Mouse (Mus musculus) liver, embryonic 14.5 days (tissue): Measurements from ENCODE around the gene Saa3.

Source experiments
- CTCF ChIP-seq: IDR thresholded peaks from 2 replicates; pipeline ENCODE4 v1.5.1; 2016; ENCODE audit warnings: antibody characterized with exemption, low read depth, control low read depth
- EP300 ChIP-seq: IDR thresholded peaks from 2 replicates; pipeline ENCODE4 v1.6.1; 2016; ENCODE audit warnings: antibody characterized with exemption, low read depth

DNA sequence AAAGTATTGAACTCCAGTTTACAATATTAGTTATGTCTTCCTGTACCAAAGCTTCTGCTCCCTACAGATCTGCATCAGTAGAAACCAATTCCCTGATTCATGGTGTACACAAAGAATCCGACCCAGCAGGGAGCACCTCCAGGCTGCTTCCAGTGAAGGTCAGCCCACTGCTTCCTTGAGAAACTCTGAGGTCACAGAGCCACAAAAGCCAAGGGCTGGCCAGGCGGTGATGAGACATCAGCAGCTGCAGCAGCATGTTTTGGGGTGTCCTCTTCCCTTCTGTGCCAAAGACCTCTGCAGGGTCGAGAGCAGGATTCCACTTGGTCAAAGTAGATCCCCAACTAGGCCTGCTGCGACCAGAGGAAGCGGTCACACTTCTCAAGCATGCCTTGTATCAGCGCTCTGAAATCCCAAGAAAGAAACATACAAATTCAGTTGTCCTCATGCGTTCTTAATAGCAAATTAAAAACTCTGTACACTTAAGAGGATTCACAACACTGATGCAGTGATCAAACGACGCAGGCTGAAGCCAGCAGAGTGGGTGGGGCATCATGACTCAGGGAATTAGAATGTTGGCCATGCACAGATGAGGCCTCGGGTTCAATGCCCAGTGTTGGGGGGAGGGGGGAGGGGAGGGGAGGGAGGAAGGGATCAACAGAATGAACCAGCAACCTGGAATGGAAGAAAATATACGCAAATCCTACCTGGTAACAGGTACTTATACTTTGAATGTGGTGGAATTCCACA lies 45.7 kb upstream of the Saa3 start:
- no peak for TF ChIP-seq EP300
- TF ChIP-seq CTCF: no peak
